Mouse (Mus musculus): ENCODE measurements at regions not wholly inside any gene's neighbourhood (a gene's known extent, or its start where the extent isn't known, plus 50 kb on each side); places are given as distances from the start of the nearest gene placed in this dataset.
A peak's percentile ranks its signal among the peaks of the same experiment; 100 is the strongest.

DNA sequence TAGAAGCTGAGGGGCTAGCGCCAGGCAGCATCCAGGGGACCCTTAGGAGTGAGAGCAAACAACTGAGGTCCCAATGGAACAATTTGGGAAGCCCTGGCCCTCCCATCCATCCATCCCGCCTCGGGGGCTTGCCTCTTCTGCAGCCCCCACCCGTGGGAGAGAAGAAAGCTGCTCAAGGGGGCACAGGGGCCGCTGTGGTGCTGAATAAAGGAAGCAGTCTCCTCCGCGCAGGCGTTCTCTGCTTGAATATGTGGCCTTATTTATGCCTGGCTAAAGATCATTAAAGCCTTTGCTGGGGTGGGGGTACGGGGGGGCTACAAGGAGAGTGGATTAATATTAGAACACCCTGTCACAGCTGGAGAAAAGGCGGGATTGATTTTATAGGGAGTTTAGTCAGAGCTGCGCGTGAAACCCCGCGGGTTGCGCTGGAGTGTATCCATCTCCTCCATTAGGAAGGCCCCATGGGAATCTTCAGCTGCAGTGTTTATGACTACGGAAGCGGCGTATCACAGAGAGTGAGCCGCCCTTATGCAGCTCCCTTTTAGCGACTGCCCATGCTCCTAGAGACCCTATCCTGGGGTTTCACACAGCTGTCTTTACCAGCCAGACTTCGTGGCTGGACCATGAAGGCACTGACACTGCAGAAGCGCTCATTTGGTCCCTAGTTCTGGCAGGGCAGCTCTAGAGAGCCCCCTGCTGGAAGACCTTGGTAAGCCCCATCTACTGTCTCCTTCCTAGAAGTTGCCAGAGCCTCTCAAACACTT lies 183.9 kb upstream of the Gm4791 start:
- TF ChIP-seq CTCF (IDR thresholded peaks at IDR 0.05; ENCODE audit: borderline replicate concordance, insufficient read depth, low read length), result peak; percentile 43; the same call in 1 of the 2 replicates
- TF ChIP-seq POLR2A (IDR thresholded peaks at IDR 0.05; ENCODE audit: low read depth, low read length), result no peak

All from embryonic fibroblast, embryonic 13.5 days (primary cell).